Mouse (Mus musculus) hindbrain, embryonic 16.5 days (tissue): ENCODE measurements around the gene Map4k5. TPM values are rescaled to one million over a fixed set of nuclear protein-coding genes. Genes with fewer than 3 reads are reported as not detected.

Experiments
- ATAC-seq: fragments of 200-750 bp; cut with Nextera tagmentation; 2 replicates; pipeline ENCODE4 v1.8.0; 2017; ENCODE audit warnings: moderate TSS enrichment, moderate library complexity
- H3K27ac ChIP-seq: fragments of 300-500 bp; sonication (generic); 2 replicates; pipeline ENCODE4 v1.5.1; 2014; ENCODE audit warnings: low read depth, mild to moderate bottlenecking, control low read depth, low read length, moderate library complexity
- H3K27me3 ChIP-seq: fragments of 300-500 bp; sonication (generic); replicated peaks from 2 replicates; pipeline ENCODE4 v1.6.1; 2014; ENCODE audit warnings: low read length; ENCODE audit not compliant: control insufficient read depth, insufficient read depth
- H3K36me3 ChIP-seq: fragments of 300-500 bp; sonication (generic); 2 replicates; pipeline ENCODE4 v1.6.1; 2014; ENCODE audit warnings: mild to moderate bottlenecking, low read length, moderate library complexity, mixed read lengths; ENCODE audit not compliant: control insufficient read depth, insufficient read depth
- H3K4me1 ChIP-seq: fragments of 300-500 bp; sonication (generic); 2 replicates; pipeline ENCODE4 v1.6.1; 2014; ENCODE audit warnings: low read depth, low read length; ENCODE audit not compliant: control insufficient read depth, insufficient read depth
- H3K4me2 ChIP-seq: fragments of 300-500 bp; sonication (generic); 2 replicates; pipeline ENCODE4 v1.6.1; 2014; ENCODE audit warnings: mild to moderate bottlenecking, low read length, control low read depth, moderate library complexity
- H3K4me3 ChIP-seq: fragments of 300-500 bp; sonication (generic); 2 replicates; pipeline ENCODE4 v1.5.1; 2014; ENCODE audit warnings: mild to moderate bottlenecking, low read length, control low read depth, moderate library complexity
- H3K9ac ChIP-seq: fragments of 300-500 bp; sonication (generic); 2 replicates; pipeline ENCODE4 v1.6.1; 2014; ENCODE audit warnings: low read depth, mild to moderate bottlenecking, control low read depth, low read length, moderate library complexity
- H3K9me3 ChIP-seq: fragments of 300-500 bp; sonication (generic); 2 replicates; pipeline ENCODE4 v1.6.1; 2014; ENCODE audit warnings: mild to moderate bottlenecking, low read length, moderate library complexity; ENCODE audit not compliant: control insufficient read depth
- WGBS: fragments of 180-500 bp; shearing (Covaris S2); extraction: QIAGEN DNeasy Blood & Tissue Kit; methylation state at CpG from one replicate; pipeline ENCODE4 v1.1.7; 2014; 5-methylcytosine and 5-hydroxymethylcytosine counted together
- polyA plus RNA-seq: library from polyadenylated mRNA; unstranded; fragments of >200 nt; fragmentation: Nextera tagmentation; extraction: Ambion mirVana; gene quantifications from 2 replicates; pipeline ENCODE4 v1.2.1, GENCODE M21; 2015

The Map4k5 gene
- polyA plus RNA-seq, 1 experiment from 2014 or later: 22.8 TPM

DNA sequence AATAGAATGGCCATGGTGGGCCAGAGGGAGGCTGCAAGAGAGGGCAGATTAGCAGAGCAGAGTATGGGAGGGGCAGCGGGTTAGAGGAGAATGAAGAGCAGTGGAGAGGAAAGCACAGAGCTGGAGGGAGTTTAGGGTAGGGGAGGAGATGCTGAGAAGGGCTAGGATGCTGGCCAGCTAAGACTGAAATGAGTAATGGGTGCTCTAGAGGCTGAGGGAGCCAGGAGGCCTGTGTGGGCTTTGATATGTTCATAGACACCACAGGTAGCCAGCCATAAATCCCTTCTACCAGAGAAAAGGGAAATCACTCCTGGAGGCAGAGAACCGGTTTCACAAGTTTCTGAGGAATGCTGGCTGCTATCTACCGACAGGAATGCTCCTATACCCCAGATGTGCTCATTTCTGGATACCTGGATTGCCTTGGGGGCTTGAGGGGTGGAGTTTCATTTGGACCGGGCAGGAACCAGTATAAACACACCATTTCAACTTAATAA, 13.8 kb downstream of the Map4k5 start:
- WGBS: 10% methylated on average over 4 of the region's 4 CpGs
- H3K9me3 ChIP-seq: no peaks in the 10 kb centered on the region
- no peak overlapping the region for H3K9ac ChIP-seq
- no peak overlapping the region for H3K4me3 ChIP-seq
- no peak overlapping the region for H3K4me2 ChIP-seq
- H3K27ac ChIP-seq: no peak overlapping the region
- no peaks in the 10 kb centered on the region for H3K36me3 ChIP-seq
- peaks cover 5% of the 10 kb centered on the region for H3K4me1 ChIP-seq
- H3K27me3 ChIP-seq: no peaks in the 10 kb centered on the region
- ATAC-seq: peak; percentile 80

DNA sequence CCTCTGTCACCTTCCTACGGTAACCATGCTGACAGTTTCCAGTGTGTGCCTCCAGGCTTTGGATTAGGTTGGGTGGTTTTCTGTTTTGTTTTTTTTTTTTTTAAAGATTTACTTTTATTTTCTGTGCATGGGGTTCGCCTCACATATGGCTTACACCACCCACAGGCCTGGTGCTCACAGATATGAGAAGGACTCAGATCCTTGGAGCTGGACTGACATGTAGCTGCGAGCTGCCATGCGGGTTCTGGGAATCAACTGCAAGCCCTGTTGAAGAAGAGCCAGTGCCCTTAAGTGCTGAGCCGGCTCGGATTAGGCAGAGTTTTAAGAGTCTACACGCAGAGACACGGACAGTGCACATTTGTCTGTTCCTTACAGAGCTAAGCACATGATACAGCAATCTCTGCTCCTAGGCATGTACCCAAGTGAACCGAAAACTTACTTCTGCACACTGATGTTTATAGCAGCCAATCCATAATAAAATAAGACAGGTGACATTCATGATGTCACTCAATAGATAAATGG, 15.1 kb downstream of the Map4k5 start:
- H3K4me1 ChIP-seq: peaks cover 5% of the 10 kb centered on the region
- no peaks in the 10 kb centered on the region for H3K27me3 ChIP-seq
- H3K27ac ChIP-seq: no peak overlapping the region
- no peaks in the 10 kb centered on the region for H3K9me3 ChIP-seq
- H3K4me3 ChIP-seq: no peak overlapping the region
- WGBS: 92% methylated on average over 9 of the region's 9 CpGs
- no peak overlapping the region for H3K4me2 ChIP-seq
- no peak for ATAC-seq
- no peak overlapping the region for H3K9ac ChIP-seq
- H3K36me3 ChIP-seq: no peaks in the 10 kb centered on the region

DNA sequence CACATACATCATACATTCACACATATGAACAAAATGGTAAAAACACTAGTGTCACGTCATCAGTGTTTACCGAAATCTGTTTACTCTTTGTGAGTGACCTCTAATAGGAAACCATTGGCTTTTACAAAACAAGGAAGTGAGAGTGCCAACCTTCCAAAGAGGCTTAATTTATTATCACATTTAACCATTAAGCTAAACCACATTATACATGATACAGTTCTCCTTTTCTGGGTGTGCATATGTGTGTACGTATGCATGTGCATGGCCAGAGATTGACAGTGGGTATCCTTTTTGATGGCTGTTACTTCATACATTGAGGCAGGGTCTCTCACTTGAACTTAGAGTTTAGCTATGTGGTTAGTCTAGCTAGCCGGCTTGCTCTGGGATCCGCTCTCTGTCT, 21.4 kb downstream of the Map4k5 start:
- no peak for ATAC-seq
- no peak overlapping the region for H3K27ac ChIP-seq
- 98% methylated on average over 5 of the region's 5 CpGs for WGBS
- no peak overlapping the region for H3K4me3 ChIP-seq
- H3K9ac ChIP-seq: no peak overlapping the region
- H3K4me2 ChIP-seq: no peak overlapping the region
- no peaks in the 10 kb centered on the region for H3K4me1 ChIP-seq
- no peaks in the 10 kb centered on the region for H3K27me3 ChIP-seq
- H3K36me3 ChIP-seq: no peaks in the 10 kb centered on the region; the same call in 1 of the 2 replicates
- no peaks in the 10 kb centered on the region for H3K9me3 ChIP-seq

DNA sequence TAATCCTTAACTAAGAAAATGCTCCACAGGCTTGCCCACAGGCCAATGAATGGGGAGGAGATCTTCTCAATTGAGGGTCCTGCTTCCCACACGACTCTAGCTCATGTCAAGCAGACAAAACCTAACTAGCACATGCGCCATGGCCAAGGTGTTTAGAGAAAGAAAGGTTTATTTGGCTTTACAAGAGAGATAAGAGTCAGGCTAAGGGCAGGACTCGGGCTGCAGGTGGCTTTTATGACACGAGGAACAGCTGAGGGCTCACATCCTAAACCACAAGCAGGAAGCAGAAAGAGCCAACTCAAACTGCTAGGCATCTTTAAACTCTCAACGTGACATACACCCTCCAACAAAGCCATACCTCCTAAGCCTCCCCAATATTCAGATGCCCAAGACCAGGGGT, 25.7 kb downstream of the Map4k5 start:
- Histone ChIP-seq H3K9ac (no peak overlapping the region), H3K27ac (no peak overlapping the region), H3K4me2 (no peak overlapping the region), H3K4me1 (peaks cover 3% of the 10 kb centered on the region; the same call in 1 of the 2 replicates), H3K4me3 (no peak overlapping the region), H3K27me3 (no peaks in the 10 kb centered on the region), H3K9me3 (no peaks in the 10 kb centered on the region), H3K36me3 (no peaks in the 10 kb centered on the region; the same call in 1 of the 2 replicates)
- ATAC-seq: no peak
- WGBS: 90% methylated on average over 5 of the region's 5 CpGs

DNA sequence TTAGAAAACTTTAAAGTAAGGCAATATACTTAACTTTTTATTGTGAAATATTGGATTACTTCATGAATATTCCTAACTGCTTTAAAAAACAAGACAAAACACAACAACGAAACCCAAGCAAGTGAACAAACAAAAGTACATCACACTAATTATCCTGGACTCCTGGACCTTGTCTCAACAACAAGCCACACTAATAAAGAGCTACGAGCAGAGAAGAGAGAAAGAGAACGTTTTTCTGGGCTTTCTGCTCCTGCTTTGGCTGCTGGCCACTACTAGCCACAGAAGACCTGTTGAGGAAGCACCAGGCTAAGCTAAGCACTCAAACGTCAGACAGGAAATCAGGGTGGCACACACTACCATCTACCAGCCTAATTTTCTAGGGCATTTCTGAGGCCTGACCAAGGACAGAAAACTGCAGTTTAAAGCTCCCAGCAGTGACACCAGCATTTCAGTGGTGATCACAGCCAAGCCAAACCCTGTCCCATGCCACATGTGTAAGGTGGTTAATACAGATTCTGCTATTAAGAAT, 28.8 kb downstream of the Map4k5 start:
- WGBS: 58% methylated on average over 4 of the region's 4 CpGs
- peaks cover 3% of the 10 kb centered on the region; the same call in 1 of the 2 replicates for H3K4me1 ChIP-seq
- H3K9me3 ChIP-seq: no peaks in the 10 kb centered on the region
- H3K36me3 ChIP-seq: no peaks in the 10 kb centered on the region; the same call in 1 of the 2 replicates
- no peak overlapping the region for H3K4me2 ChIP-seq
- no peak overlapping the region for H3K4me3 ChIP-seq
- no peak for ATAC-seq
- H3K27me3 ChIP-seq: no peaks in the 10 kb centered on the region
- no peak overlapping the region for H3K27ac ChIP-seq
- H3K9ac ChIP-seq: no peak overlapping the region

DNA sequence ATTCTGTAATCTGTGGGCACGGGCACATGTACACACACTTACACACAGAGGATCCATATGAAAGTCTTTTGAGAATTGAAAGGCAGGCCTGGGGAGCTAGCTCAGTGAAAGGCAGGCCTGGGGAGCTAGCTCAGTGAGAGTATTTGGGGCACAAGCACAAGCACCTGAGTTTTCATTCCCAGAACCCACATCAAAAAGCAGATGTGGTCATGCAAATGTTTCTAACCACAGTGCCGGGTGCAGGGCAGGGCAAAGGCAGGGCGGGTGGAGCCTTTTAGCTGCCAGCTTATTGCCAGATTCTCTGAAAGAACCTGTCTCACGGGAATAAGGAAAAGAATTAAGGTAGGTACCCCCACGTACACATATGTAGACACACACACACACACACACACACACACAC, 29.5 kb downstream of the Map4k5 start:
- peaks cover 3% of the 10 kb centered on the region; the same call in 1 of the 2 replicates for H3K4me1 ChIP-seq
- H3K4me3 ChIP-seq: no peak overlapping the region
- no peak for ATAC-seq
- H3K27ac ChIP-seq: no peak overlapping the region
- no peak overlapping the region for H3K4me2 ChIP-seq
- no peaks in the 10 kb centered on the region; the same call in 1 of the 2 replicates for H3K36me3 ChIP-seq
- no peaks in the 10 kb centered on the region for H3K27me3 ChIP-seq
- 82% methylated on average over 5 of the region's 5 CpGs for WGBS
- no peaks in the 10 kb centered on the region for H3K9me3 ChIP-seq
- no peak overlapping the region for H3K9ac ChIP-seq

DNA sequence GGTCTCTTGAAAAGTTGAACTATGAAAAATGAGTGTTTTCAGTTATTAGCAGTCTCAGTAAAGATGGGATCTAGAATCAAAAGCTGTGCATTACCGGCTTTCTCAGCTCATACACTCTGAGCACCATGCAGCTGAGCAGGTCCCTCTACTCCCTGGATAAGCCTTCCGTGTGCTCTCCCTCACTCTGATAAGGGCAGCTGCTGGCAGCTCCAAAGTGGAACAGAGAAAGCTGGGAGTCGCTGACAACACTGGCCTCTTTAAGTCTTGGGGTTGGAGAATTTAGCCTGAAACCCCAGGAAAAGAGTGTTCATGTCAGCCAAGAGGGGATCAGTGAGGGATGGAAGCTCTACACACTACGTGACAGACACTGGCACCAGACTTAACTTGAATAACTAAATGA, 34.2 kb downstream of the Map4k5 start:
- Histone ChIP-seq H3K9ac (no peak overlapping the region), H3K9me3 (no peaks in the 10 kb centered on the region), H3K27me3 (no peaks in the 10 kb centered on the region), H3K27ac (no peak overlapping the region), H3K36me3 (peaks cover 7% of the 10 kb centered on the region), H3K4me1 (no peaks in the 10 kb centered on the region), H3K4me2 (no peak overlapping the region), H3K4me3 (no peak overlapping the region)
- 88% methylated on average over 4 of the region's 4 CpGs for WGBS
- no peak for ATAC-seq

DNA sequence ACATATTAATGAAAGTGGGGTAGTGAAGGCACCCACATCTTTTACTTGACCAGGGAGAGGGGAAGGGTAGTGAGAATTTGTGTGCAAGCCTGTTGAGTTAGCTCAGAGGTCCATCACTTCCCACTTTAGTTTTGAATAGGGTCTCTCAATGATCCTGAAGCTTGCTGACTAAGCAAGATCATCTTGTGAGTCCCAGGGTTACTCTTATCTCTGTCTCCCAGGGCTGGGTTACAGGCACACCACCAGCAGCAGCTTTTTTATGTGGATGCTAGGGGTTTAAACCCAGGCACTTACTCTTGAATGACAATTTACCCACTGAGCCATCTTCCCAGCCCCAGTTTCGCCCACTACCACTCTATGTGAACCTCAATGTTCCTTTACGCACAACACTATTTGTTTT, 35.4 kb downstream of the Map4k5 start:
- Histone ChIP-seq H3K27me3 (no peaks in the 10 kb centered on the region), H3K27ac (no peak overlapping the region), H3K9me3 (no peaks in the 10 kb centered on the region), H3K4me3 (no peak overlapping the region), H3K4me2 (no peak overlapping the region), H3K4me1 (no peaks in the 10 kb centered on the region), H3K9ac (no peak overlapping the region), H3K36me3 (peaks cover 7% of the 10 kb centered on the region)
- ATAC-seq: no peak
- WGBS: 95% methylated on average over 2 of the region's 2 CpGs

DNA sequence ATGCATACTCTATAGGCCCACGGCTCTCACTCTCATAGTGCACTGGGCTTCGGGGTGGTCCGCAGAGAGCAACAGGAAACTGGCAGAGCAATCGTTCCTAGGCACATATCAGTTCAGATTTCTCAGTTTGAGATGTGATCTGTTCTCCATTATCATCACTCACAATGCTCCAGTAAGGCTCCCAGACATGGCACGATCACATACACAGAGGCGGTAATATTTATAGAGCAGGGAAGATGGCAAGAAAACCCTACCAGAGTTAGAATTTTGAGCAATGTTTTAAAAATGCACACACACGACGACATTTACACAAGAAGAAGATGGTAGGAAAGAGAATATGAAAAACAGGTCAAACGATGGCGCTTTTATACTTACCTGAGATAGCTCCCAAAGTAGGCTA, 36.6 kb downstream of the Map4k5 start:
- no peak for ATAC-seq
- Histone ChIP-seq H3K27ac (no peak overlapping the region), H3K4me3 (no peak overlapping the region), H3K36me3 (peaks cover 10% of the 10 kb centered on the region), H3K4me1 (no peaks in the 10 kb centered on the region), H3K4me2 (no peak overlapping the region), H3K27me3 (no peaks in the 10 kb centered on the region), H3K9ac (no peak overlapping the region), H3K9me3 (no peaks in the 10 kb centered on the region)
- 96% methylated on average over 10 of the region's 10 CpGs for WGBS
